Mouse (Mus musculus) cerebellum, adult 2 months (tissue): ENCODE measurements around the gene Psmc5. TPM values are rescaled to one million over a fixed set of nuclear protein-coding genes. Genes with fewer than 3 reads are reported as not detected.

Source experiments
- DNase-seq, 2 experiments: peaks; one replicate each; pipeline ENCODE4 v3.0.0; 2021
- H3K27ac ChIP-seq: fragments of 200-500 bp; 2 replicates; pipeline ENCODE4 v1.5.1; 2012; ENCODE audit warnings: low read length, control low read depth, inconsistent platforms; ENCODE audit not compliant: insufficient read depth
- H3K27me3 ChIP-seq: fragments of 200-500 bp; 2 replicates; pipeline ENCODE4 v1.6.1; 2012; ENCODE audit warnings: inconsistent platforms, mild to moderate bottlenecking, low read length, moderate library complexity; ENCODE audit not compliant: control insufficient read depth, insufficient read depth
- H3K4me1 ChIP-seq: fragments of 200-500 bp; 2 replicates; pipeline ENCODE4 v1.6.1; 2011; ENCODE audit warnings: low read length; ENCODE audit not compliant: control insufficient read depth, insufficient read depth
- H3K4me3 ChIP-seq: fragments of 200-500 bp; replicated peaks from 2 replicates; pipeline ENCODE3; 2011; ENCODE audit warnings: mild to moderate bottlenecking, low read depth, low read length, control low read depth; ENCODE audit not compliant: insufficient read depth
- CTCF ChIP-seq: fragments of 200-500 bp; IDR thresholded peaks from 2 replicates; pipeline ENCODE4 v1.5.1; 2011; ENCODE audit warnings: low read depth, mild to moderate bottlenecking, control low read depth, low read length, moderate library complexity, borderline replicate concordance; ENCODE audit not compliant: insufficient read depth
- POLR2A ChIP-seq: fragments of 200-500 bp; IDR thresholded peaks from 2 replicates; pipeline ENCODE4 v1.6.1; 2011; ENCODE audit warnings: low read length, control low read depth, borderline replicate concordance; ENCODE audit not compliant: insufficient read depth
- WGBS: fragments of 180-500 bp; shearing (Covaris S2); methylation state at CpG from one replicate; pipeline ENCODE4 v1.1.7; 2018; 5-methylcytosine and 5-hydroxymethylcytosine counted together
- polyA plus RNA-seq: library from polyadenylated mRNA; depleted of rRNA; stranded (reverse); fragments of >200 nt; gene quantifications from 2 replicates; pipeline ENCODE4 v1.2.3, GENCODE M21; 2012

Psmc5 gene
- polyA plus RNA-seq, 1 experiment = 343 TPM

DNA sequence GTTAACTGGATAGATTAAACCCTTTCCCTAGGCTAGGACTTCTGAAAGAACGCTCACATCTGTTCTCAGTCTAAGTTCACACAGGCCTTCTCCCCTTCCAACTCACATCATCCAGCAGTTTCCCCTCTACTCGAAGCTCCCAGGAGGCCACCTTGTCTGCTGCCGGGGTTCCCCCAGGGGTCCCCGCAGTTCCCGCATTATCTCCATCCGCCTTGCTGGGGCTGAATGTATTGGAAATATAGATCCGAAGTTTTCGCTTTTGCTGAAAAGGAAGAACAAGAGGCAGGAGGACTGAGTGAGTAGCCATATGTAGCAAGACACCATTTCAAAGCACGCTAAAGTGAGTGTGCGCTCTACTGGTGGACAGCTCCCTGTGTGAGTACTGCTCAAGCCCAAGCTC is 10.5 kb downstream of the Psmc5 start:
- peak overlapping the region; percentile 86 for H3K27ac ChIP-seq
- no peaks in the 10 kb centered on the region for H3K27me3 ChIP-seq
- TF ChIP-seq CTCF = no peak
- no peak for TF ChIP-seq POLR2A
- whole genome bisulfite sequencing = 74% methylated on average over 10 of the region's 10 CpGs
- peaks cover 47% of the 10 kb centered on the region for H3K4me1 ChIP-seq
- peak; percentile 29 to 39 for DNase-seq
- H3K4me3 ChIP-seq = peak overlapping the region; percentile 5

DNA sequence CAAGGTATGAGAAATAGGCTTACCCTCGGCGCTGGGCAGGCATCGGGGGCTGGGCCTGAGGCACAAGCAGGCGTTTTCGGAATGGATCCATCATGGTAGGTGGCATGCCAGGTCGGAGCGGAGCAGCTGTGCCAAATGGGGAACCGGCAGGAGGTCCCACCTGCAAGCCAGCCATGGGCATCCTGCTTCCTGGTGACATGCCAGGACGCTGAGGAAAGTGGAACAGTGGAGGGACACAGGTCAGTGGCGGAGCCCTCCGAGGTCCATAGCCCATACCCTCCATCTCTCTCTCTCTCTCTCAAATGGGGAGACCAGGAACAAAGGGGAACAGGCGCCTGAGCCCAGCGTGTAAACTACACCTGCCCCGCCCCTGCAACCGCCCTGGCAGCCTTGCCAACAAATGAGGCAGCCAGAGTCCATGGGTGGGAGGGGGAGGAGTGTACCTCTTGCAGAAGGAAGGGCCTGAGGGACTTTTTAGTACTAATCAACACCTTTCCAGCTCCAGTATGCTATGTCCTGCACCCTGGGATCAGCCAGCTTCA is 11.4 kb downstream of the Psmc5 start:
- Histone ChIP-seq H3K27ac (peak overlapping the region; percentile 86), H3K27me3 (no peaks in the 10 kb centered on the region), H3K4me1 (peaks cover 47% of the 10 kb centered on the region), H3K4me3 (peak overlapping the region; percentile 5)
- peak; percentile 23; the same call in 1 of the 2 replicates for TF ChIP-seq POLR2A
- no peak for TF ChIP-seq CTCF
- WGBS = 10% methylated on average over 15 of the region's 15 CpGs
- DNase-seq = peak; percentile 97 to 98

DNA sequence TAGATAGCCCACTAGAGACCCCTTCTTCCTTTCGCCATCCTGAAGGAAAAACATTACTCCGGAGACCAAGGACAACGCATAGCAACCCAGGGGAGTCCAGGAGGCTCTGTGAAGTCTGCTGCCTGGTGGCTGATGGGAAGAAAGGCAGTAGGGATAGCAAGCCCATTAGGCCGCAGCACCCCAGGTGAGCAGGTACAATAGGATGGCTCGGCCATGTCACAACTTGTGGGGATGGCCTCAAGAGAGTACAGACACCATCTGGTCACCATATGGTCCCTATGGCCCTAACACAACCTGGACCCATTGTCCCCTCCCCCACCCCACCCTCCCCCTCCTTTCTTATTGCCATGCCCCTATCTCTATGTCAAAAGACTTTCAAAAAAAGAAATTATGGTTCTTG is 11.9 kb downstream of the Psmc5 start:
- H3K4me1 ChIP-seq = peaks cover 44% of the 10 kb centered on the region
- WGBS = 7% methylated on average over 5 of the region's 5 CpGs
- H3K27ac ChIP-seq = peak overlapping the region; percentile 86
- TF ChIP-seq CTCF (no peak; the same call in 1 of the 2 replicates), POLR2A (no peak)
- no peaks in the 10 kb centered on the region for H3K27me3 ChIP-seq
- peak; percentile 82 to 89 for DNase-seq
- H3K4me3 ChIP-seq = peak overlapping the region; percentile 5

DNA sequence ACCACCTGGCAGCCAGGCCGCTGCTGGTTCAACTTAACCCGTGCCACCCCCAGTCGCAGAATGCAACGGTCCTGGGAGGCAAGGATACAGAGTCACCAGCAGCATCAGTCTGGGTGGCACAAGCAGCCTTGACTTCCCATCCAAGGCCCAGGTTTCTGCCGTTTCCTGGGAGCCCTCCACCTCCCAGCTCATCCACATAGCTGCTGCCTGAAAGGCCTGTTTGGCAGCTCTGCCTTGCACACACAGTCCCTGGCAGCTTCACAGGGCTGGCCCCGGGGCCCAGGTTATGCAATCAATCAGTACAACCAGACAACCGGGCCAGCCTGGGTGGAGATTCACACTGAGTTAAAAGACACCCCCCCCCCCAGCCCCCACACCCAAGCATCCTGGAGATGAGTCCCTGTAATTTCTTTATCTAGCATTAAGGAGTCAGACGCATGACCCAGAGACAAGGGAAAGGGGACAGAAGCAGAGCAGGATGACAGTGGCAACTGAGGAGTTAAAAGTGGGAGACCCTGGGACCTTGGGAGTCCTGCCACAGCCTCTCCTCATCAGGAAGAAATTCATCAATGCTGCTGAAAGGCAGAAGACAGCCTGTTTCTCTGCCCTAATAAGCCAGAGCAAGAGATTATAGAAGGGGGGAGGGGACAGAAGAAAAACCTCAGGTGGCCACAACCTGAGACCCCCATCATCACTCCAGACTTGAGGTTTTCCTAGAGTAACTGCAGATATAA is 12.5 kb downstream of the Psmc5 start:
- Histone ChIP-seq H3K4me1 (peaks cover 41% of the 10 kb centered on the region), H3K27ac (peak overlapping the region; percentile 86), H3K27me3 (no peaks in the 10 kb centered on the region), H3K4me3 (peak overlapping the region; percentile 35)
- WGBS = 4% methylated on average over 8 of the region's 8 CpGs
- TF ChIP-seq POLR2A = 0 out of 2 replicates have a peak, but pooled peaks have one; percentile 39
- no peak for TF ChIP-seq CTCF
- DNase-seq = peak; percentile 91 to 96

DNA sequence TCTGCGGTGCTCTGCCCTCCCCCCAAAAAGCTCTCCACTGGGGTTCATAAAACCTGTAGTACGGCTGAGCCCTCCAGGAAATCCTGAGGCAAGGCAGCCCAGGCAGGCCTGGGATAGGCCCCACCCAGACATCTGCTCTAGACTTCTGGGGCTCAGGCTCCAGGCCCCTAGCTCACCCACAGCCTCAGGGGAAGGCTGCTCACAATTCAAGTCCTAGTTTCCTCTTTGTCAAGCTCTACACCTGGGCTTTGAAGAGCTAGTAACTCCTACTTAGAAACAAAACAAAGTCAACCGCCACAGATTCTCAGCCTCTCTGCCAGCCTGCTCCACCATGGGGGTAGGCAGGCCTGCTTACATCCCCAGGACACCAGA is 13.1 kb downstream of the Psmc5 start:
- Histone ChIP-seq H3K4me1 (peaks cover 37% of the 10 kb centered on the region), H3K27me3 (no peaks in the 10 kb centered on the region), H3K27ac (peak overlapping the region; percentile 86), H3K4me3 (peak overlapping the region; percentile 35)
- DNase-seq = peak; percentile 70 to 75
- TF ChIP-seq CTCF = no peak
- TF ChIP-seq POLR2A = no peak
- 6% methylated on average over 3 of the region's 3 CpGs for WGBS

DNA sequence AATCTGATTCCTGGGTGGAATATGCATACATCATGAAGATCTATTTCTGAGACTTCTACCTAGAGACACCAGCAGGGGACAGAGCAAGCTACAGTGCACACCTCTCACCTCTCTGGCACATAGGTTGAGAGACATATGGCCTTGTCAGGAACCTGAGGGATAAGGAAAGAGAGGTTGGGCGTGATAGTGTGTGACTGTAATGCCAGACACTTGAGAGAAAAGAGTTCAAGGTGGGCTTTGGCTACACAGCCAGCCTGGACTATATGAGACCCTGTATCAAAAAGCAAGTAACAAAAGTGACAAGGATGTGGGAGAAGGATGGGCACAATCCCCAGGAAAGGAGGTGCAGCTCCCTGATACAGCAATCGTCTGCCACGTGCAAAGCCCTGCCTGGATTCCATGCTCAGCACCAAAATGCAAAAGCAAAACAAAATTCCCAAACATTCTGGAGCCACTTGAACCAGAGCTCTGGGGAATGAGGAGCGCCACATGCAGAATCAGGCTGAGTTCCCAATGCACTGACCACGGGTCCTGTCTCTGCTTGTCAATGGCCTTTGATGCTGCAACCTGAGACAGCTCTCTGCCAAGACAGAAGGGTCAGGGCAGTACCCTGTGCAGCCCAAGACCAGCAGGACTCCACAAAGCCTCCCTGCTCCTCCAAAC is 15.3 kb downstream of the Psmc5 start:
- DNase-seq = peak; percentile 64 to 77
- Histone ChIP-seq H3K27me3 (no peaks in the 10 kb centered on the region), H3K27ac (peak overlapping the region; percentile 81), H3K4me1 (peaks cover 19% of the 10 kb centered on the region; the same call in 1 of the 2 replicates), H3K4me3 (peak overlapping the region; percentile 72)
- 3% methylated on average over 5 of the region's 5 CpGs for WGBS
- TF ChIP-seq POLR2A (no peak; the same call in 1 of the 2 replicates), CTCF (peak; percentile 41; the same call in 1 of the 2 replicates)

DNA sequence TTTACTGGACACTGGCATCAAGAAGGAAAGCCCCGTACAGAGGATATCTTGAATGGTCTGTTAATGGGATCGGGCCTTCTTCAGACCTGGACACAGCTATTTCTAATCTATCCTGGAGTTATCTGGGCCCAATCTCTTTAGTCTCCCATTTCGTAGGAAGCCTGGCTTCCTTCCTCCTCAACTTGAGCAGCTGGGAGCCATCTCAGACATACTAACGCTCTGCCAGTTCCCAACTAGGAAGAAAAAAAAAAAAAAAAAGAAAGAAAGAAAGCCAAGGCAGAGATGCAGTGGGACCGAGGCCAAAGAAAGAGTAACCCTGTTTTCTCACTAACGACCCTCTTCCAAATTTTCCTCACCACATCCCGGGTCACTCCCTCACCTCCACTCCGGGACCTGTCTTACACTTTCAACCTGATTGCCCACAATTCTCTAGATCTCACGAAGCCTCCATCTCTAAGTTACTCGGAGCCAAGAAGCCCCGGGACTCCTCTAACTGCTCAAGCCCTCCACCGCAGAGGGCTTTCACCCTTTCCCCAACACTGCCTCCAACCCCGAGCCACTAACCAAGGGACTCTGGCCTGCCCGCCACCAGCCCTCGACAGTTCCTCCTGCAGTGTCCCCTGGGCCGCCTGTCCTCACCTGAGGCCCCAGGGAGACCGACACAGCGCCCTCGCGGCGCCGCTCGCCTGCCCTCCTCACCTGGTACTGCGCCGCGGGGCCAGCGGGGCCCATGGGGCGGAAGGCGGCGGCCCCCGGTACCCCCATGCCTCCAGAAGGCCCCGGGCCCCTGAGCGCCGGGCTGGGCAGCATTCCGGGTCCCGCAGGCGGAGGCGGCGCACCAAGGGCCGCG is 16.1 kb downstream of the Psmc5 start:
- peak in 1 of 2 experiments; percentile 64 for DNase-seq
- WGBS = under 1% methylated on average over 41 of the region's 41 CpGs
- H3K27me3 ChIP-seq = no peaks in the 10 kb centered on the region
- peak overlapping the region; percentile 72 for H3K4me3 ChIP-seq
- peak overlapping the region; percentile 81 for H3K27ac ChIP-seq
- no peak for TF ChIP-seq POLR2A
- TF ChIP-seq CTCF = no peak
- H3K4me1 ChIP-seq = peaks cover 14% of the 10 kb centered on the region; the same call in 1 of the 2 replicates
